Mouse (Mus musculus): ENCODE results near the gene Spryd4. TPM values are rescaled to one million over a fixed set of nuclear protein-coding genes. Genes with fewer than 3 reads are reported as not detected.

The Spryd4 gene
- total RNA-seq (2023): 1 to 10 TPM; 4.0 to 5.7 TPM

DNA sequence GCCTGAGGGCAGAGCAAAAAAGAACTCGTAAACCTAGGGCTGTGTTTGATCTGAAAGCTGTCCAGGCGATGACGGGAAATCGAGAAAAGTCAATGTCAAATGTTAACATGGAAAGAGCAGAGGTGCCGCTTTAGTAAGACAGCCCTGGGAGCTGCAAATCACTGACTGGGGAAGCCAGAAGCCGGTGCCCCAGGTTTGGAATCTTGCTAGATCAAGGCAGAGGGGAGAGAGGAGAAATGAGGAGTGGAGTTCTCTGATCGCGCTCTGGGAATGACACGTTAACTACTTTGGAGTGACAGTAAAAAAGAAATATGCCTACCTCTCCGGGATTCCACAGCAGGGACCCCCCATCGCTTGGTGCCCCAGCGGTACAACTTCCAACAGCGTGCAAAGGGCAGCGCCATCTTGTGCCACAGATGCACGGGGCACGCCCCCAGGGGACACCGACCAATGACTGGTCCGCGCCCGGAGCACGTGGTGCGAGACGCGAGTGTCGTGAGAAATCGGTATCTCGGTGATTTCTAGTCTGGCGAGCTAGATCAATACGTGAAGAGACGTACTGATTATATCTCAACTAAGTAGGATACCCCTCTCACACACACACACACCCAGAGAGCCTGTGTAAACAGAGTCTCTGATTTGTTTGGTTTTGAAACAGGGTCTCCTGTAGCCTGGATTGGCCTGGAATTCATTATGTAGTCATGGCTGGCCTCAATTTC lies at the start of gene Spryd4:
Gene Spryd4 (minus strand): TSS at position 418 of the 719 bp plus-strand sequence.

DNA sequence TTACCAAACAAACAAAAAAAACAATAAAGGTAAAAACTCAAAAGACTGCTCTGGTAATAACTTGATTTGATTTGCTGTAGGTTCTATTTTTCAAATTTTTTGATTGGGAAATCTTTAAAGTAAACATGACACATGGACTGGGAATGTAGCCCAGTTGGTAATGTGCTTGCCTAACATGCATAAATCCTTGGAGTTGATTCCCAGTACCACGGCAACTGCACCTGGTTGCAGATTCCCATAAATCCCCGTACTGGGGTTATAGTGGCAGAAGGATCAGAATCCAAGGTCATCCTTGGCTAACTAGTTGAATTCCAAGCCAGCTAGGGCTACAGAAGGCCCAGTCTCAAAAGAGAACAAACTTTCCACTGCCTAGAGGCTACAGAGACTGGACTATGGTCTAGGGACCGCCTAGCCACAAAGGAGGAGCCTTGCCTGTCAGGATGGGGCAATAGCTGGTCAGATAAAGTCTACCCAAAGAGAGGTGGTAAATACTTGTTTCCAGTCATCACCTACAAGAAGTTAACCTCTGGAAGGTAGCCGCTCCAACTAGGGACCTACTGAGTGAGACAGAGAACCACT lies 42.2 kb upstream of the Spryd4 start, which contains the start of gene Apon:
Gene Apon (plus strand): TSS at position 420 of the 579 bp plus-strand sequence.

DNA sequence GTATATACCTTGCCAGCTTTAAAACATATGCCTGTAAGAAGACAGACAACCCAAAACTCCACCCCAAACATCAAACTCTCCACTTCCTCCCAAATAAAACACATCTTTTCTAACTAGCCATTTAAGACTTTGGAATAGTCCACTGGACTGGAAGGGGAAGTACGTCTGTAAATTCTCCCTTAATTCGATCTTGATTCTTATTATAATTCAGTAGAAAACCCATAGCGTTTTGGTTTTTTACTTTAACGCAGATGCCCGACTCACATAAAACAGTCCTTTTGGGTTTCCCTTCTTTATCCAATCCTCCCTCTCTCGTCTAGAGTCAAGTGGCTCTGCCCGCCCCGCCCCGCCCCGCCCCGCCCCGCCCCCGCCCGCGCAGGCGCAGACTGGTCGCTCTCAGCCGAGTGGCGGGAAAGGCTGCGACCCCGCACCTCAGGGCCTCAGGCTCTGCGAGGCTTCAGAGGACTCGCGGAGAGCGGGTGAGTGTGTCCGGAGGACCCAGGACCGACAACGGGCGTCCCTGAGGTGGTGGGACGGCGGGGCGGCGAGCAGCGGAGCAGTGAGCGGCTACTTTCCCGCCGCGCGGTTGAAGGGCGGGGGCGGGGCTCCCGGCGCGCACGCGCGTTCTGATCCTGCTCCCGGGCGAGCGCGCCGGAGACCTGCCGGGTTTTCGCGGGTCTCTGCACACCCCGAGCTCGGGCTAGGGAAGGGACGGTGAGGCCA lies 20.3 kb upstream of the Spryd4 start, which contains the start of gene Timeless:
Gene Timeless (plus strand): TSS at position 369 of the 723 bp plus-strand sequence.

DNA sequence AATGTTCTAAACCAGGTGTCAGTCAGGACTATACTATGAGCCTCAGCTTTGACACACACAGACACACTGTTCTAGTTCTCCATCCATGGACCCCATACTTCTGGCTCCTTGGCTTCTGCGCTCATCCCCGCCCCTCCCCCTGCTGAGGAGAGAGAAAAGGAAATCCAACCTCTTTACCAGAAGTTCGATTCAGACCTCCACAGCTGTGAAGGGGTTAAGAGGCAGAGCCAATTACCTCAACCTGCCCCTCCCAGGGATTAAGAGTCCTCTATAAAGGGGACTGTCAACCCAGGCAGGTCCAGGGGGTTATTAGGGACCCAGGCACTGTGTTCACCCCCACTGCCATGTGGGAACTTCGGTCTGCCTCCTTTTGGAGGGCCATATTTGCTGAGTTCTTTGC lies 13.9 kb upstream of the Spryd4 start, which contains the start of gene Mip:
Gene Mip (plus strand): TSS at position 301 of the 400 bp plus-strand sequence.

DNA sequence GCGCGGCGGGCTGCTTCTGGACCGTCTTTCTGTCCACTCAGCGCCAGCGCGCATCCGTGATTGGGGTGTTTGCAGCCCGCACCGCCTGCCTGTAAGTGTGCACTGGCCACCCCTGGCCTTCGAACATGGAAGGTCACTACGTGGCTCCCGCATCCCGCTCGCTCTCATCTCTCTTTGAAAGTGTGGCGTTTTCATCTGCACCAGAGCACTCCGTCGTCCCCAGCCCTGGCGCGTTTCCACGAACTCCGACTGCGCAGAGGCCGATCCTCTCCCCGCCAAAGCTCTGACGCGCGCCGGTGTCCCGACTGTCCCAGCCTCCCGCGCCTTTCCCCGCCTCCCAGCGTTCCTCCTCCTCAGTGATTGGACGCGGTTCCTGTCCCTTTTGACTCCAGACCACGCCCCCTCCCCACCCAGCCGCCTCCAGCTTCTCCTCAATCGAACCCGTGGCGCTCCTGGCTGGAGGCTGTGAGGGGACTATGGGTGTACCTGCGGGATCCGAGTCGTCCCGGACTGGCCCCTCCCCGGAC lies 17.5 kb downstream of the Spryd4 start, which contains the start of gene Gls2:
Gene Gls2 (plus strand): TSS at position 434 of the 527 bp plus-strand sequence.

GRCm38 (mm10) chr10:128179989-128180388 lies 31.6 kb downstream of the Spryd4 start, which contains the start of gene Rbms2:
TSS of gene Rbms2 (minus strand) at chr10:128180297.

Other genes with a start within 250 kb of the Spryd4 start
- not detected for gene Hsd17b6, start 204.2 kb downstream of the Spryd4 start, total RNA-seq (2023)
- gene Prim1, start 196.6 kb downstream of the Spryd4 start, total RNA-seq (2023): 10 to 100 TPM; 22.9 to 23.7 TPM
- 100 to 1,000 TPM; 305 to 359 TPM for gene Naca, start 176.2 kb downstream of the Spryd4 start, total RNA-seq (2023)
- gene Ptges3, start 152.9 kb downstream of the Spryd4 start, total RNA-seq (2023): 10 to 100 TPM; 58.1 to 76.4 TPM
- gene Atp5b, start 128.5 kb downstream of the Spryd4 start, total RNA-seq (2023): 100 to 1,000 TPM; 522 to 523 TPM
- gene Baz2a, start 120.2 kb downstream of the Spryd4 start, total RNA-seq (2023): 10 to 100 TPM; 91.5 to 96.1 TPM
- gene Rbms2, start 31.5 kb downstream of the Spryd4 start, total RNA-seq (2023): 10 to 100 TPM in 1 of 2 experiments, 1 to 10 TPM in 1; 9.3 to 10.6 TPM
- under 1 TPM in 1 of 2 experiments, not detected in 1; 0.36 TPM for gene Gls2, start 17.4 kb downstream of the Spryd4 start, total RNA-seq (2023)
- gene Mip, start 14.0 kb upstream of the Spryd4 start, total RNA-seq (2023): not detected
- gene Timeless, start 20.3 kb upstream of the Spryd4 start, total RNA-seq (2023): 10 to 100 TPM; 23.8 to 29.8 TPM
- under 1 TPM; 0.42 to 0.64 TPM for gene Apon, start 42.3 kb upstream of the Spryd4 start, total RNA-seq (2023)
- not detected for gene Apof, start 56.9 kb upstream of the Spryd4 start, total RNA-seq (2023)
- 10 to 100 TPM; 33.8 to 44.4 TPM for gene Stat2, start 58.8 kb upstream of the Spryd4 start, total RNA-seq (2023)
- gene Il23a, start 86.9 kb upstream of the Spryd4 start, total RNA-seq (2023): not detected
- 10 to 100 TPM; 27.4 to 30.6 TPM for gene Pan2, start 91.5 kb upstream of the Spryd4 start, total RNA-seq (2023)
- gene Cnpy2, start 110.7 kb upstream of the Spryd4 start, total RNA-seq (2023): 10 to 100 TPM; 26.9 to 36.3 TPM
- gene Cs, start 125.9 kb upstream of the Spryd4 start, total RNA-seq (2023): 100 to 1,000 TPM in 1 of 2 experiments, 10 to 100 TPM in 1; 93.2 to 107 TPM
- gene Coq10a, start 157.2 kb upstream of the Spryd4 start, total RNA-seq (2023): 10 to 100 TPM; 15.4 to 17.8 TPM
- gene Ankrd52, start 165.3 kb upstream of the Spryd4 start, total RNA-seq (2023): 10 to 100 TPM; 35.0 to 42.4 TPM
- gene Slc39a5, start 189.4 kb upstream of the Spryd4 start, total RNA-seq (2023): not detected
- 10 to 100 TPM; 31.6 to 43.5 TPM for gene Nabp2, start 199.7 kb upstream of the Spryd4 start, total RNA-seq (2023)
- 10 to 100 TPM; 37.6 to 38.5 TPM for gene Rnf41, start 199.8 kb upstream of the Spryd4 start, total RNA-seq (2023)
- gene Smarcc2, start 247.4 kb upstream of the Spryd4 start, total RNA-seq (2023): 10 to 100 TPM; 95.0 to 97.7 TPM

Data from neutrophil, adult 59 days (primary cell).